23 mouse cellular contexts compared by ENCODE assay signal in the genomic region with DNA sequence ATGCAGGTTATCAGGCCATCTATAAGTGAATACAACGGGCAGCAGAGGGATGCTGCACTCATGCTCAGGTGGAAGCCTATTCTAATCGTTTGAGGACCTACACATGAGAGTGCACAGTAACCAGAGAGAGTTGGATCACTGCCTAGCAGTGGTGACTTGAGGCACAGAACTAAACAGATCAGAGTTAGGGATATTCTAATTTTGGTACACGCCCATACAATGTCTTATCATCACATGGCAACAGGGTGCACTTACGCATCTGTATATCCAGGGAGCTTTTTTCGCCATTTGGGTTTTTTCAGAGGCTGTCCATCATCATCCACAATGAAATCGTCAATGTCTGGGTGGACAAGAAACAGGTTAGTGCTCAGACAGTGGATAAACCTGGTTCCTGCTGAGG. TPM values are rescaled to one million over a fixed set of nuclear protein-coding genes. Genes with fewer than 3 reads are reported as not detected.
DNase-seq lines count a peak whose midpoint lies in the region; ATAC-seq and TF ChIP-seq lines count a peak whose summit lies in the region.
"Had no signal": no experiment of that assay in that cellular context is flagged by ENCODE, and none has a peak within 500 bp of the region (broad histone marks: within the 10 kb centered on the region; RNA-seq: fewer than 3 reads in every experiment).

No protein-coding gene starts in this region.

- peak; percentile 42 for DNase-seq in MEL (ENCODE audit: low read depth, low spot score)
- DNase-seq in frontal cortex, postnatal 14 days (ENCODE audit: low spot score in 2 of 2) = no peak
- DNase-seq in lung, postnatal 4 days = no peak
- DNase-seq in lung, postnatal 0 days (ENCODE audit: low spot score) = no peak
- DNase-seq: adrenal gland, adult 2 months; adrenal gland, adult 8-10 months; adrenal gland, postnatal 10 days; adrenal gland, postnatal 14 days; adrenal gland, postnatal 25 days; adrenal gland, postnatal 36 days; B cell, adult 2 months; cerebellum, adult 11 months; cerebellum, adult 11-12 months; cerebellum, adult 18-20 months had no signal

- H3K4me2 ChIP-seq in forebrain, embryonic 12.5 days = no peak overlapping the region
- no peak overlapping the region for H3K4me2 ChIP-seq in lung, postnatal 0 days (replicated peaks; ENCODE audit: low read depth, low read length)

- no peaks in the 10 kb centered on the region for H3K27me3 ChIP-seq in MEL (ENCODE audit: control insufficient read depth in 1 of 2, insufficient read depth in 2 of 2, low read length in 2 of 2)
- H3K27me3 ChIP-seq in forebrain, embryonic 12.5 days = no peaks in the 10 kb centered on the region
- no peaks in the 10 kb centered on the region for H3K27me3 ChIP-seq in lung, postnatal 0 days (replicated peaks; ENCODE audit: insufficient read depth, low read length)
- H3K27me3 ChIP-seq: CH12.LX, Patski had no signal

- no peak overlapping the region for H3K9ac ChIP-seq in MEL (ENCODE audit: control insufficient read depth, low read depth, low read length, poor library complexity, severe bottlenecking)
- H3K9ac ChIP-seq in forebrain, embryonic 12.5 days = no peak overlapping the region
- H3K9ac ChIP-seq in lung, postnatal 0 days (replicated peaks; ENCODE audit: low read depth) = no peak overlapping the region

- TF ChIP-seq EP300 in MEL (IDR thresholded peaks at IDR 0.05; ENCODE audit: low read depth in 1 of 2, low read length in 2 of 2) = no peak
- no peak for TF ChIP-seq EP300 in lung, postnatal 0 days (IDR thresholded peaks at IDR 0.05)

- no peak overlapping the region for H3K4me3 ChIP-seq in MEL (ENCODE audit: control insufficient read depth in 1 of 2, insufficient read depth in 1 of 2, low read depth in 2 of 2, low read length in 2 of 2)
- H3K4me3 ChIP-seq in forebrain, embryonic 12.5 days (replicated peaks) = no peak overlapping the region
- H3K4me3 ChIP-seq in lung, postnatal 0 days (ENCODE audit: low read depth, low read length) = no peak overlapping the region

- TF ChIP-seq RAD21 in MEL (IDR thresholded peaks at IDR 0.05; ENCODE audit: low read depth, low read length) = no peak

- H3K4me1 ChIP-seq in MEL (ENCODE audit: control insufficient read depth in 1 of 2, insufficient read depth in 2 of 2, low read length in 2 of 2) = no peaks in the 10 kb centered on the region
- H3K4me1 ChIP-seq in forebrain, embryonic 12.5 days = no peaks in the 10 kb centered on the region
- H3K4me1 ChIP-seq in lung, postnatal 0 days (ENCODE audit: insufficient read depth, low read depth, low read length) = no peaks in the 10 kb centered on the region

- H3K79me2 ChIP-seq in MEL (ENCODE audit: control insufficient read depth, insufficient read depth, low read length, poor library complexity) = peaks cover 9% of the 10 kb centered on the region

- no peaks in the 10 kb centered on the region for H3K9me3 ChIP-seq in MEL (replicated peaks; ENCODE audit: insufficient read depth, low read length)
- no peaks in the 10 kb centered on the region for H3K9me3 ChIP-seq in forebrain, embryonic 12.5 days
- no peaks in the 10 kb centered on the region for H3K9me3 ChIP-seq in lung, postnatal 0 days (ENCODE audit: low read length)
- H3K9me3 ChIP-seq: G1E had no signal

- peaks cover 0 to 58% of the 10 kb centered on the region in 2 experiments; a peak in 2 of 4 replicates for H3K36me3 ChIP-seq in MEL (ENCODE audit: control insufficient read depth in 1 of 2, insufficient read depth in 2 of 2, low read length in 2 of 2)
- H3K36me3 ChIP-seq in forebrain, embryonic 12.5 days (replicated peaks) = peaks cover 85% of the 10 kb centered on the region
- H3K36me3 ChIP-seq in lung, postnatal 0 days (ENCODE audit: insufficient read depth, low read length) = peaks cover 58% of the 10 kb centered on the region; the same call in 1 of the 2 replicates

- WGBS in forebrain, embryonic 12.5 days = 93% methylated on average over 6 of the region's 6 CpGs
- WGBS in lung, postnatal 0 days = 90% methylated on average over 6 of the region's 6 CpGs

- no peak for TF ChIP-seq CTCF in MEL (IDR thresholded peaks at IDR 0.05 in 2 of 3, conservative IDR thresholded peaks at IDR 0.05 in 1 of 3; ENCODE audit: control insufficient read depth in 1 of 3, insufficient read depth in 1 of 3, low read depth in 2 of 3, low read length in 3 of 3, poor library complexity in 1 of 3, severe bottlenecking in 1 of 3)
- no peak for TF ChIP-seq CTCF in lung, postnatal 0 days (IDR thresholded peaks at IDR 0.05)

- 0 out of 2 replicates have a peak, but pooled peaks have one; percentile 19 for ATAC-seq in erythroblast, adult 5-6 weeks (replicated peaks; ENCODE audit: low FRiP score, poor library complexity, severe bottlenecking)
- ATAC-seq in megakaryocyte progenitor cell, adult 5-6 weeks (replicated peaks; ENCODE audit: poor library complexity) = peak; percentile 61
- peak; percentile 60; the same call in 1 of the 2 replicates for ATAC-seq in megakaryocyte-erythroid progenitor cell, adult 5-6 weeks (replicated peaks; ENCODE audit: low FRiP score, low TSS enrichment, poor library complexity, severe bottlenecking)
- ATAC-seq in forebrain, embryonic 12.5 days (ENCODE audit: low FRiP score) = no peak
- no peak for ATAC-seq in lung, postnatal 0 days
- ATAC-seq: activated CD4-positive, CD25-positive, alpha-beta regulatory T cell, adult 4 months; CD4-positive, CD25-positive, alpha-beta regulatory T cell, adult 4 months; Patski had no signal

- H3K27ac ChIP-seq in MEL (ENCODE audit: control insufficient read depth, low read depth, low read length) = no peak overlapping the region
- H3K27ac ChIP-seq in forebrain, embryonic 12.5 days = no peak overlapping the region
- no peak overlapping the region for H3K27ac ChIP-seq in lung, postnatal 0 days (ENCODE audit: low read length)

- TF ChIP-seq POLR2A in MEL (IDR thresholded peaks at IDR 0.05; ENCODE audit: control insufficient read depth in 1 of 2, insufficient read depth in 1 of 2, low read depth in 1 of 2, low read length in 2 of 2, poor library complexity in 1 of 2) = no peak

RNA-seq across cellular contexts. Expression of a gene that starts 14.0 kb away (rescaled TPM):
- 75.5 and 81.4 TPM in 2 replicates for total RNA-seq in MEL (2012; rRNA removed)
- polyA plus RNA-seq in MEL (2012; ENCODE audit: insufficient read depth in 1 of 2, insufficient read length in 2 of 2, low read depth in 1 of 2, low replicate concordance in 2 of 2, missing spikeins in 1 of 2) = 10 to 100 TPM in 1 of 2 experiments, not detected in 1; 68.1 TPM
- 18.8 and 19.4 TPM in 2 replicates for total RNA-seq in erythroblast, adult 5-6 weeks (2015; ENCODE audit: low replicate concordance)
- 16.7 and 25.2 TPM in 2 replicates for total RNA-seq in erythroblast, adult 5-6 weeks (2017; ENCODE audit: low replicate concordance)
- total RNA-seq in megakaryocyte progenitor cell, adult 5-6 weeks (2015) = 71.8 and 79.5 TPM in 2 replicates
- total RNA-seq in megakaryocyte progenitor cell, adult 5-6 weeks (2017) = 36.0 and 38.3 TPM in 2 replicates
- 42.1 and 49.5 TPM in 2 replicates for total RNA-seq in megakaryocyte-erythroid progenitor cell, adult 5-6 weeks (2014; fragmentation: Nextera tagmentation)
- 44.9 and 45.7 TPM in 2 replicates for total RNA-seq in megakaryocyte-erythroid progenitor cell, adult 5-6 weeks (2017)
- polyA plus RNA-seq in forebrain, embryonic 12.5 days (2016; fragmentation: Nextera tagmentation; extraction: Ambion mirVana) = 45.1 and 48.3 TPM in 2 replicates
- polyA plus RNA-seq in lung, postnatal 0 days (2015; fragmentation: Nextera tagmentation; extraction: Ambion mirVana) = 96.2 and 109 TPM in 2 replicates

RNA-seq across cellular contexts. Expression of a gene that starts 14.3 kb away (rescaled TPM):
- 39.6 and 40.3 TPM in 2 replicates for total RNA-seq in MEL (2012; rRNA removed)
- polyA plus RNA-seq in MEL (2012; ENCODE audit: insufficient read depth in 1 of 2, insufficient read length in 2 of 2, low read depth in 1 of 2, low replicate concordance in 2 of 2, missing spikeins in 1 of 2) = 10 to 100 TPM; 59.8 to 93.2 TPM
- 9.0 and 14.8 TPM in 2 replicates for total RNA-seq in erythroblast, adult 5-6 weeks (2015; ENCODE audit: low replicate concordance)
- 17.5 and 22.7 TPM in 2 replicates for total RNA-seq in erythroblast, adult 5-6 weeks (2017; ENCODE audit: low replicate concordance)
- 34.5 and 36.7 TPM in 2 replicates for total RNA-seq in megakaryocyte progenitor cell, adult 5-6 weeks (2015)
- total RNA-seq in megakaryocyte progenitor cell, adult 5-6 weeks (2017) = 35.9 and 39.9 TPM in 2 replicates
- total RNA-seq in megakaryocyte-erythroid progenitor cell, adult 5-6 weeks (2014; fragmentation: Nextera tagmentation) = 51.1 and 51.9 TPM in 2 replicates
- total RNA-seq in megakaryocyte-erythroid progenitor cell, adult 5-6 weeks (2017) = 46.0 and 52.5 TPM in 2 replicates
- polyA plus RNA-seq in forebrain, embryonic 12.5 days (2016; fragmentation: Nextera tagmentation; extraction: Ambion mirVana) = 38.9 and 43.2 TPM in 2 replicates
- polyA plus RNA-seq in lung, postnatal 0 days (2015; fragmentation: Nextera tagmentation; extraction: Ambion mirVana) = 11.4 and 12.2 TPM in 2 replicates

RNA-seq across cellular contexts. Expression of a gene that starts 30.0 kb away (rescaled TPM):
- total RNA-seq in MEL (2012; rRNA removed) = 80.5 and 85.9 TPM in 2 replicates
- polyA plus RNA-seq in MEL (2012; ENCODE audit: insufficient read depth in 1 of 2, insufficient read length in 2 of 2, low read depth in 1 of 2, low replicate concordance in 2 of 2, missing spikeins in 1 of 2) = 10 to 100 TPM; 75.8 to 77.6 TPM
- total RNA-seq in erythroblast, adult 5-6 weeks (2015; ENCODE audit: low replicate concordance) = 17.3 and 36.3 TPM in 2 replicates
- total RNA-seq in erythroblast, adult 5-6 weeks (2017; ENCODE audit: low replicate concordance) = 23.6 and 33.3 TPM in 2 replicates
- 49.4 and 56.6 TPM in 2 replicates for total RNA-seq in megakaryocyte progenitor cell, adult 5-6 weeks (2015)
- total RNA-seq in megakaryocyte progenitor cell, adult 5-6 weeks (2017) = 71.2 and 71.5 TPM in 2 replicates
- total RNA-seq in megakaryocyte-erythroid progenitor cell, adult 5-6 weeks (2014; fragmentation: Nextera tagmentation) = 91.6 and 110 TPM in 2 replicates
- total RNA-seq in megakaryocyte-erythroid progenitor cell, adult 5-6 weeks (2017) = 55.5 and 72.4 TPM in 2 replicates
- polyA plus RNA-seq in forebrain, embryonic 12.5 days (2016; fragmentation: Nextera tagmentation; extraction: Ambion mirVana) = 79.8 and 93.9 TPM in 2 replicates
- polyA plus RNA-seq in lung, postnatal 0 days (2015; fragmentation: Nextera tagmentation; extraction: Ambion mirVana) = 59.9 and 72.9 TPM in 2 replicates

RNA-seq across cellular contexts. Expression of a gene that starts 38.3 kb away (rescaled TPM):
- total RNA-seq in MEL (2012; rRNA removed) = 0.15 and 0.16 TPM in 2 replicates
- polyA plus RNA-seq in MEL (2012; ENCODE audit: insufficient read depth in 1 of 2, insufficient read length in 2 of 2, low read depth in 1 of 2, low replicate concordance in 2 of 2, missing spikeins in 1 of 2) = under 1 TPM in 1 of 2 experiments, not detected in 1; 0.54 TPM
- 1.5 TPM in 1 of 2 replicates, not detected in the other for total RNA-seq in erythroblast, adult 5-6 weeks (2015; ENCODE audit: low replicate concordance)
- not detected in 2 replicates for total RNA-seq in erythroblast, adult 5-6 weeks (2017; ENCODE audit: low replicate concordance)
- 0.10 and 0.15 TPM in 2 replicates for total RNA-seq in megakaryocyte progenitor cell, adult 5-6 weeks (2015)
- total RNA-seq in megakaryocyte progenitor cell, adult 5-6 weeks (2017) = not detected in 2 replicates
- total RNA-seq in megakaryocyte-erythroid progenitor cell, adult 5-6 weeks (2014; fragmentation: Nextera tagmentation) = not detected in 2 replicates
- total RNA-seq in megakaryocyte-erythroid progenitor cell, adult 5-6 weeks (2017) = 1.2 TPM in 1 of 2 replicates, not detected in the other
- polyA plus RNA-seq in forebrain, embryonic 12.5 days (2016; fragmentation: Nextera tagmentation; extraction: Ambion mirVana) = 1.4 and 1.5 TPM in 2 replicates
- 8.1 and 11.2 TPM in 2 replicates for polyA plus RNA-seq in lung, postnatal 0 days (2015; fragmentation: Nextera tagmentation; extraction: Ambion mirVana)
- total RNA-seq: CH12.LX had no signal
- polyA plus RNA-seq: G1E had no signal

RNA-seq across cellular contexts. Expression of a gene that starts 43.3 kb away (rescaled TPM):
- 20.8 TPM in 2 replicates for total RNA-seq in MEL (2012; rRNA removed)
- 10 to 100 TPM in 1 of 2 experiments, not detected in 1; 42.9 TPM for polyA plus RNA-seq in MEL (2012; ENCODE audit: insufficient read depth in 1 of 2, insufficient read length in 2 of 2, low read depth in 1 of 2, low replicate concordance in 2 of 2, missing spikeins in 1 of 2)
- total RNA-seq in erythroblast, adult 5-6 weeks (2015; ENCODE audit: low replicate concordance) = 7.9 TPM in 1 of 2 replicates, not detected in the other
- total RNA-seq in erythroblast, adult 5-6 weeks (2017; ENCODE audit: low replicate concordance) = 1.3 and 9.9 TPM in 2 replicates
- total RNA-seq in megakaryocyte progenitor cell, adult 5-6 weeks (2015) = 1.3 and 1.5 TPM in 2 replicates
- 1.3 and 2.4 TPM in 2 replicates for total RNA-seq in megakaryocyte progenitor cell, adult 5-6 weeks (2017)
- total RNA-seq in megakaryocyte-erythroid progenitor cell, adult 5-6 weeks (2014; fragmentation: Nextera tagmentation) = 4.8 TPM in 1 of 2 replicates, not detected in the other
- not detected in 2 replicates for total RNA-seq in megakaryocyte-erythroid progenitor cell, adult 5-6 weeks (2017)
- 44.5 and 49.8 TPM in 2 replicates for polyA plus RNA-seq in forebrain, embryonic 12.5 days (2016; fragmentation: Nextera tagmentation; extraction: Ambion mirVana)
- polyA plus RNA-seq in lung, postnatal 0 days (2015; fragmentation: Nextera tagmentation; extraction: Ambion mirVana) = 103 and 104 TPM in 2 replicates
- polyA plus RNA-seq: activated CD4-positive, CD25-positive, alpha-beta regulatory T cell, adult 4 months; CD4-positive, CD25-positive, alpha-beta regulatory T cell, adult 4 months had no signal

Comparison
In these comparisons a context has a peak if more than half of its experiments do, and no peak if none do; other contexts are left out.
1. ATAC-seq: peak in erythroblast, adult 5-6 weeks (single experiment), megakaryocyte progenitor cell, adult 5-6 weeks (single experiment) and megakaryocyte-erythroid progenitor cell, adult 5-6 weeks (single experiment); none in forebrain, embryonic 12.5 days (single experiment) and lung, postnatal 0 days (single experiment).